Mouse (Mus musculus): Measurements from ENCODE around the gene Ahdc1. TPM values are rescaled to one million over a fixed set of nuclear protein-coding genes. Genes with fewer than 3 reads are reported as not detected.
A peak's percentile ranks its signal among the peaks of the same experiment; 100 is the strongest.
"Not testable (repeated sequence)": the region's sequence is repeated elsewhere in the genome, so short reads cannot be mapped to it uniquely, and the experiment has no call there.

Gene Ahdc1
- total RNA-seq, 2 experiments from 2014 or later, result 54.0 to 63.0 TPM

GRCm38 (mm10) chr4:132988581-132989355 lies 22.3 kb upstream of the Ahdc1 start:
- intact Hi-C loops (cut with DNase I), result no loop called here

DNA sequence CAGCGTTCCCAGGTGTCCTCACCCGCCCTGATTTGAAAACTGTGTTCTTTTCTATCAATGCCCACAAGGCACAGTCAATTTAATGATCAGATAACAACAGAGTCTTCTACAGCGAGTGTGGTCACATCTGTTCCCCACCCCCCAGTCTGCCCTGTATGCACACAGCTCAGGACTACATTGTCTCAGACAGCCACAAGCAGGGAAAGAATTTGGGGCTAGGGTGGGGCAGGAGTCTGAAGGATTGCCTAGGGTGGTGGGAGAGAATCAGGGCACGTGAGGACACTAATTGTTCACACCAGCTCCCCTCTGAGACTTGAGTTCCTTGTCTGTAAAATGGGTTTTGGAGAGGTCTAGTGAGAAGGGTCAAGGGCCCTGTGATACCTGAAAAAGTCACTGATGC lies 17.5 kb upstream of the Ahdc1 start:
- intact Hi-C loops (cut with DNase I), result no loop called here
- no peak for DNase-seq

More at GRCm38 (mm10) chr4:132988581-132989355, 22.3 kb upstream of the Ahdc1 start:
- DNase-seq, result no peak

GRCm38 (mm10) chr4:132997469-132998237 lies 13.4 kb upstream of the Ahdc1 start:
- intact Hi-C loops (cut with DNase I), result no loop called here

GRCm38 (mm10) chr4:133002896-133003295 lies 8.2 kb upstream of the Ahdc1 start:
- intact Hi-C loops (cut with DNase I), result no loop called here
- DNase-seq, result peak; percentile 83 to 84

More at GRCm38 (mm10) chr4:132997469-132998237, 13.4 kb upstream of the Ahdc1 start:
- DNase-seq, result no peak

DNA sequence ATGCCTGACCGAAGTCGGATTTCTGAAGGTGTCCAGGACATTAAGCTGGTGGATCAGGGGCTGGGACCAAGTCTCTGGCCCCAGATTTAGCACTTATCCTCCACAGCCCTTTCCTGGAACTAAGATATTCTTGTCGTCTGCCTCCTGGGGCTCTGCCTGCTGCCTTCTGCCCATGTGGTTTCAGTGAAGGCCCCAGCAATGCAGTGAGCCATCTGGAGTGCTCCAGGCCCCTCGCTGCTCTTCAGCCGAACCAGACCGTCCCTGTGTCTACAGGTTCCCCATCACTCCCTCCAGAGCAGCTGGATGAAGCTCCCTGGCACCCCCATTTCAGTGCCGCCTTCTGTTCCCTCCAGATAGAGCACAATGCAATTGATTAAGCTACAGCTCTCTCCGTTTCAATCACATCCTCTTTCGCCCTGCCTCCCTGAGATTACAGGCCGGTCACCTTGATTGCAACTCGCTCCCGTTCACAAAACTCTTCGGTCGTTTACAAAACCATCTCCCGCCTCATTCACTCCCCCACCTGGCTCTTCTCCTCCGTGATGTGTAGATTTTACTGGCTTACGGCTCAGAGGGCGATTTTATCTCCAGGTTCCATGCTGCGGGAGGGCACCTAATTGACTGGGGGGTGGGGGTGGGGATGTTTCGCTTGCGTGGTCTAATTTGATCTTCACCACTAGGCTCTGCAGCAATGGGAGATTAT lies 7.6 kb upstream of the Ahdc1 start:
- intact Hi-C loops (cut with DNase I), result no loop called here
- peak; percentile 27 to 49 for DNase-seq

GRCm38 (mm10) chr4:133005233-133005632 lies 5.8 kb upstream of the Ahdc1 start:
- DNase-seq, result peak; percentile 85 to 93
- intact Hi-C loops (cut with DNase I), result loop anchor here (1.0 kb wide), 1 partner anchor 60 kb away; no protein-coding TSS in a partner anchor

DNA sequence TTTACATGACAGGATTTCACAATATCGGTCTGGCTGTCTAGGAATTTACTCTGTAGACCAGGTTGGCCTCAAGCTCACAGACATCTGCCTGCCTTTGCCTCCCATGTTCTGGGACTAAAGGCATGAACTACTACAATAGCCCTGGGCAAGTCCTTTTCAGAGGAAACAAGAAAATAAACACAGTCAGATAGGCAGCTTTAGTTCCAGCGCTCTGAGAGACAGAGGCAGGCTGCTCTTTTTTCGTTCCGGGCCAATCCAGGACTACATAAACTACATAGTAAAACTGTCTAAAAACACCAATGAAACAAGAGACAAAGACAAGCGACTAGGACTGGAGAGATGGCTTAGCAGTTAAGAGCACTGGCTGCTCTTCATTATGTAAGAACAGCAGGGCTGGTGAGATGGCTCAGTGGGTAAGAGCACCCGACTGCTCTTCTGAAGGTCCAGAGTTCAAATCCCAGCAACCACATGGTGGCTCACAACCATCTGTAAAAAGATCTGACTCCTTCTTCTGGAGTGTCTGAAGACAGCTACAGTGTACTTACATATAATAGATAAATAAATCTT lies 5.1 kb upstream of the Ahdc1 start:
- not testable (repeated sequence) for DNase-seq
- intact Hi-C loops (cut with DNase I), result loop anchor here (1.0 kb wide), 1 partner anchor 61 kb away; no protein-coding TSS in a partner anchor

DNA sequence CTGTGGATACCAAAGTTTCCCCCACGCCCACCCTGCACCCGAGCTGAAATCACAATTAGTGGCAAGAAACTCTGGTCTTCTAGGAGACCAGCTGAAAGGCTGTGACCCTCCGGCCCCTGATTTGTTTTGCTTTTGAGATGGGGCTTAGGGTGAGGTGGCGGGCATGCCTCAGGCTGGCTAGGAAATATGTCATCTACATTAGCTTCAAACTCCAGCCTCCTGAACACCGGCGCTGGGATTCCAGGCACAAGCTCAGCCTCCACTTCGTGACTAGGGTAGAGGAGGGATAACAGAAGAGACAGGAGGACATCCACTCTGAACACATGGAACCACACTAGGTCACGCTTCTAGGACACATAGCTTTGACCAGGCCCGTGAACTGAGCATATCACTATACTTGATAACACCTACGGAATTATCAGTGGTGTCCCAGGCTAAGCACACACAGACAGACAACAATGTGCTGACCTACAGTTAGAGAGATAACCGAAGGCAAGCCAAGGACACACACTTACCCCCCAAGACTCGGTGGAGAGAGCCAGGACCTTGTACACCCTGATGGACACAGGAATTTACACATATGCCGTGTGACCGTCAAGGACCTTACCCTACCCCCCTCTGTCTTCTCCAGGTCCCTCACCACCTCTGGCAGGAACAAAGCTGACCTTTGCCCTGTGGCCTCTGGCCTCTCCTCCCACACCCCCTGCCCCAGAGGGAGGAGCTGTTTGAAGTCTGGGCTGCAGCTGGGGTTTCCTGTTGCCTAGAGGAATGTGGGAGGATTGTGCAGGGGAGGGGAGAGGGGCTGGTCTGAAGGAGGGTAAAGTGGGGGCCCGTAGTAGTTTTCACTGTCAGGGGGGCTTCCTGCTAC lies 3.3 kb upstream of the Ahdc1 start:
- intact Hi-C loops (cut with DNase I), result loop anchor here (2.0 kb wide), 2 partner anchors 205 to 243 kb away; partner anchors contain the start of genes Cd164l2 and Gpr3
- DNase-seq, result no peak

DNA sequence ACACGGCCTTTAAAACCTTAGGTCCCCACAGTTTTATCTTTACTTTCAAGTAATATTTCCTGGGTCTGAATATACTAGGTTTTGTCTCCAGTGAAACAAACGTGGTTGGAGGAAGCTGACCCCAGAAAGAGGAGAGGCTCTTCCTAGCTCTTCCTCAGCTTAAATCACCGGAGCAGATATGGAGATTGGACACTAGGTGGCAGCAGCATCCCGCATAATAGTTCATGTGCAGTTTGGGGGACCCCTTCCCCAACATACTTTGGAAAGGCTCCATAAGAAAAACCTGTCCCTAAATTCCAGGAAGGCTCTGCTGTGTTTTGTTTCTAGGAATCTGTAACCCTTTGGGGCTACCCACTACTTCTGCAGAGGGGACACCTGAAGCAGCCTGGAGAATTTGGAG lies 1.9 kb upstream of the Ahdc1 start:
- DNase-seq, result peak; percentile 70 to 83
- intact Hi-C loops (cut with DNase I), result loop anchor here (1.0 to 2.0 kb wide), 4 partner anchors 204 to 292 kb away; partner anchors contain the start of genes Cd164l2 and Gpr3

DNA sequence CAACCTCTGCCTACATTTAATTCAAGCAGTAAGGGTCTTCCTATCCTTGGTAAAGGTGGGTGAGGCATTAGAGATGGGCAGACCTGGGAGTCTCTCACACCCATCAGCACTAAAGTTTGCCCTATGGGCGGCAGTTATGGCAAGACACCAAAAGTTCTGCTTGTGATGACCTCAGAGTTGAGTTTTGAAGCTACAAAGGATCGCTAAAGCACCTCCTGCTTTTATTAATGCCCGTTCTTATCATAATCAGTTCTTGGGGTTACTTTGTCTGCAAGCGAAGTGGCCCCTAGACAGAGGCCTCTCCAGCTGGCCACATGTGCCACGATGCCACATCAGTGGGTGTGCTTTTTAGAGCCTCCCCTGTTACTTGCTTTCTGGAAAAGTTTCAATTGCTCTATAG lies 1.4 kb upstream of the Ahdc1 start:
- intact Hi-C loops (cut with DNase I), result loop anchor here (1.0 to 5.0 kb wide), 6 partner anchors 123 to 292 kb away; partner anchors contain the start of genes Cd164l2, Gpr3 and Wasf2

DNA sequence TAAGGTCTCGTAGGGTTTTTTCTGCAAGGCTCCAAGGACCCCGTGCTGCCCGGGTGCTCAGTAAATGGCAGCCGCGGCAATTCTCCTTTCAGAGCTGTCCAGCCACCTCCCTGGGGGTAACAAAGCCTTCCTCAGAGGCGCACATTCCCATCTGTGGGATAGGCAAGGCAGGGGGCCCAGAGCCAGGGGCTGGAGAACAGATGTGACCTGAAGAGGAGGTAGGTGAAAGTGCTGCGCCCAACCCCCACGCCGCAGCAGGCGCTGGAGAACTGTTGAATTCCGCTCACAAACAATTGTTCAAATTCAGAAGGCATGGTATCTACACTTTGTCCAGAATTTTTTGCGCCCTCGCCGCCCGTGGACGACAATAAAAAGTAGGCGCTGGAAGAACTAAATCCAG lies 449 bp upstream of the Ahdc1 start:
- intact Hi-C loops (cut with DNase I), result loop anchor here (1.0 to 5.0 kb wide), 3 partner anchors 81 to 190 kb away; partner anchors contain the start of gene Wasf2
- peak in 1 of 2 experiments; percentile 35 for DNase-seq

More for the DNA sequence above, 1.4 kb upstream of the Ahdc1 start:
- DNase-seq, result no peak

DNA sequence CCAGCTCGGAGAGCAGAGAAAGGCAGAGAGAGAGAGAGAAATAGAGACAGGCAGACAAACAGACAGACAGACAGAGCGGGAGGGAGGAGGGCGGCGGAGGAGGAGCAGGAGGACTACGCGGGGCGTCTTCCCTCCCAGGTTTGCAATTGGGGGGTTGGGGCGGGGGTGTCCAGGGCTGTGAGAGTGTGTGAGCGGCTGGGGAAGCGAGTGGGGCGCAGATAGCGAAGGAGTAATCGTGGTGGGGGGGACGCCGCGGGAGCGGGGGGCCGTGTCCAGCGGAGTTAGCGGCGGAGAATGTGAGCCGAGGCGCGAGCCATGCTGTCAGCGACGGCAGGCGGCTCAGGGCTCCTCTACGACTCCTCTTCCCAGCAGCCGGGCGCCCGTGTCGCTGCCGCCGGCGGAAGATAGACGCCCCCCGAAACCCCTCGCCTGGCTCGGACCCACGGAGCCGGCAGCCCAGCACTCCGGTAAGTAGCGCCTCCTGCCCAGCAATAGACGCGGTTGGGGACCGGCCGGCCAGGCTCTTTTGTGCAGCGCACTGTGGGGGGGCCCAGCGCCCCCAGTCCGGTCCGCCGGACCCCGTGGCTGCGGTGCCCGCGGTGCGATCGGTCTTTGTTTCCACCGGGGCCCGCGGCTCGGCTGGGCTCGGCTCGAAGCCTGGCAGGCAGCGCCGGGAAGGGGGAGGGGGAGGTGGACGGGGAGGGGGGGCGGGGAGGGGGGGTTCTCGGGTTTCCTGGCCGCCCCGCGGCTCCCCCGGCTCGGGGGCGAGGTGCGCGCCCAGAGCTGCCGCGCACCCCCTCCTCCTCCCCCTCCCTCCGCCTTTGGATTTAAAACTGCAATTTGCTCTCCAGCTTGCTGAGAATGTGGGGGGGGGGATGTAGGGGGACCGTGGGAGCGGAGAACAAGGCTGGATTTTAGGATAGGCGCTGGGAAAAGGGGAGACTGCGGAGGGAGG lies 1.0 kb downstream of the Ahdc1 start:
- peak; percentile 67 to 75 for DNase-seq
- intact Hi-C loops (cut with DNase I), result loop anchor here (1.0 to 5.0 kb wide), 5 partner anchors 27 to 189 kb away; partner anchors contain the start of gene Wasf2

GRCm38 (mm10) chr4:133012776-133013265 lies 1.8 kb downstream of the Ahdc1 start:
- DNase-seq, result peak; percentile 48 to 62
- intact Hi-C loops (cut with DNase I), result loop anchor here (1.0 to 5.0 kb wide), 3 partner anchors 26 to 119 kb away; partner anchors contain the start of gene Wasf2

GRCm38 (mm10) chr4:133013266-133013891 lies 2.3 kb downstream of the Ahdc1 start:
- intact Hi-C loops (cut with DNase I), result loop anchor here (2.0 to 5.0 kb wide), 2 partner anchors 25 to 119 kb away; partner anchors contain the start of gene Wasf2
- peak; percentile 73 to 81 for DNase-seq

DNA sequence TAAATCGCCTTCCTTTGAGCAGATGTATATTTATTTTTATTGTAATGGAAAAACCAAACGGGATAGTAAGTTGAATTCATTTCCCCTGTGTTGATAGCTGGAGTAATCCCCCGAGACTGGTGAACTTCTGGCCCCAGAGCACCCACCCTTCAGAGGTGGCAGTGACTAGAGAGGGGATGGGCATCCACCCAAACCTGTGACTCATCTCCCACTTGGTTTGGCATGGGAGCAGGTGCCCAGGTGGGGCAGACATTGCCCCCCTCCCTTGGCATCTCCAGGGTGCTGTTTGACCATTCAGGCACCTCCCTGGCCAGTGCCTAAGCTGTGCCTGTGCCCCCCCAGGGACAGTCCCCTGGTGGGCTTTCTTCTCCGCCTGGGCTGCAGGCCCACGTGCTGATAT lies 3.0 kb downstream of the Ahdc1 start:
- intact Hi-C loops (cut with DNase I), result loop anchor here (5.0 kb wide), 1 partner anchor 118 kb away; the partner anchor contains the start of gene Wasf2
- DNase-seq, result peak in 1 of 2 experiments; percentile 38

DNA sequence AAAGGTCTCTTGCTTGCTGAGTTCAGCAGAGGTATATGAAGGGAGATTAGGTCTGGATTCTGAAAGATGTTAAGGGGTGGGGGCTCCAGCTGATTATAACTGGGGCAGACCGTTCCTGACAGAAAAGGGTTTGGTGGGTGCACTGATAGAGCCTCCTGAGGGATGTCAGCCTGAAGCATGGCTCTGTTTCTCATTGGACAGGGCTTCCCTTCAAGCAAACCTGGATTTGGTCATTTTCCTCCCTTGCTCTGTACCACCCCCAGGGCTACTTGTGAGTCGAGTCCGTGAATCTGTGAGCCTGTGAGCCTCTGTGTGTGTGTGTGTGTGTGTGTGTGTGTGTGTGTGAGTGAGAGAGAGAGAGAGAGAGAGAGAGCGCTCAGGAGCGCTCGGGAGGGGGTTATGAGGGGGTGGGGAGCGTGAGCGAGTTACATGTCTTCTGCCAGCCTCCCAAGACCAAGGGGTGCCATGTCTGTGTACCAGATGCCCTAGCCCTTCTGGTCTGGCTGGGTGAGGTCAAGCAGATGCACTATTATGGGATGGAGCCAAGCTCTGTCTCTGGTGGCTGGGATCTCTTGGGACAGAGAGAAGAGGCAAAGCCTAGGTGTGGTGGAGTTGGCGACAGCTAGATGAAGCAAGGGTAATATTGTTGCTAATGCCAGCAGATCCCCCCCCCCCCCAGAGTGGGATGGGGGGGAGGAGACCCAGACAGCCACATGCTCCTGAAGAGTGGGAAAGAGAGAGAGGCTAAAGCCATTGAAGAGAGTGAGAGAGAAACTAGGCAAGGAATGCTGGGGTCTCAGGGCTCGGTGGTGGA lies 4.0 kb downstream of the Ahdc1 start:
- peak; percentile 29 to 31 for DNase-seq
- intact Hi-C loops (cut with DNase I), result loop anchor here (5.0 kb wide), 1 partner anchor 117 kb away; the partner anchor contains the start of gene Wasf2

All from heart, postnatal 10 days (tissue).